Mouse (Mus musculus) cortical plate, adult 2 months (tissue): ENCODE results near the gene Mlkl.

Experiments
- CTCF ChIP-seq: fragments of 200-500 bp; IDR thresholded peaks from 2 replicates; pipeline ENCODE4 v1.5.1; 2011; ENCODE audit warnings: mild to moderate bottlenecking, control low read depth, low read length; ENCODE audit not compliant: insufficient read depth; ENCODE audit errors: extremely low read depth
- POLR2A ChIP-seq: fragments of 200-500 bp; IDR thresholded peaks from 2 replicates; pipeline ENCODE4 v1.6.1; 2011; ENCODE audit warnings: mild to moderate bottlenecking, low read length, control low read depth; ENCODE audit not compliant: insufficient read depth; ENCODE audit errors: extremely low read depth

DNA sequence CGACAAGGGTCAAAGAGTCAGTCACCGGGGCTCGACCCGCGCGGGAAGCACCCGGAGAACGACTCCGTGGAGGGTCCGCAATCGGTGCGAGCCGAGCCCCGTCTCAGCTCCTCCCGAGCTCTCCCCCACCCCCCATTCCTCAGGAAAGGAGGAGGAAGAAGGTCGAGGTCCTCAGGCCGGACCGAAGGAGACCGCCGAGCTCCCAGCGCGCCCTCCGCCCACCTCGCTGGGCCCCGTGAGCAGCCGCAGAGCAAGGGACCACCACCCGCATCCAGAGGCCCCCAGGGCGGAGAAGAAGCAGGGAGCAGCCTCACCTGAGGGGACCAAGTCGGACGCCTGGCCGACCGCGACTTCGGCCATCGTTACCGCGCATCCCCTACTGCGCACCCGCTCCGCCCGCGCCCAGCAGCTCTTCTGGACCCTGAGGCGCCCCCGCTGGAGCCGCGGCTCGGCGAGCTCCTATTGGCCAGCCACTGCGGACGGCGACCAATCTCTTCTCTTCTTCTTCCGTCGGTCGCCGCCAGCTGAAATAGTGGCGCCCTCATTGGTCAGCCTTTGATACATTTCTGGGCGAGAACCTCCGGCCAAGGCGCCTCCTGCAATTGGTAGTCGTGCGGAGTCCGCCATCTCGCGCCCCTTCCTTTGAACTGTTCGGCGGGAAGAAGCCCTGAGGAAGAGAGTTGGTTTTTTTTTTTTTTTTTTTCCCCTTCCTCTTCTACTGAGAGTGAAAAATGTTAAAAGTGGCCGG is 38.0 kb downstream of the Mlkl start, which contains the start of gene Rfwd3:
- TF ChIP-seq POLR2A (peak; percentile 72), CTCF (no peak)
